Mouse (Mus musculus): ENCODE results near the gene Chrm4. TPM values are rescaled to one million over a fixed set of nuclear protein-coding genes. Genes with fewer than 3 reads are reported as not detected.
A peak's percentile ranks its signal among the peaks of the same experiment; 100 is the strongest.

The Chrm4 gene
- 0.18 and 0.32 TPM in 2 replicates for polyA plus RNA-seq (2015; fragmentation: Nextera tagmentation; extraction: Ambion mirVana)

DNA sequence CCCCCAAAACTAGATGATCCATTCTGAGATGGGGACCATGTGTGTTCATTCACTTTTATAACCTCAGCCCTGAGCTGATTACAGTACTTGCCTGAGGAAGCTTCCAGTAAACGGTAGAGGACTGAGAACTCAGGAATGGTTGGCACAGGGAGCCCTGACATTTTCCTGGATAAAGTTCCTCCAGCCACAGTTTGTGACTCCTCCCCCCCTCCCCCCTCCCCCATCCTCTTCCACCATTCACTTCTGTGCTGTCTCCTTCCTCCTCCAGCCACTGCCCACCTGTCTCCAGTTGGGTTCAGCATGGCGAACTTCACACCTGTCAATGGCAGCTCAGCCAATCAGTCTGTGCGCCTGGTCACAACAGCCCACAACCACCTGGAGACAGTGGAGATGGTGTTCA is at the start of gene Chrm4:
TSS of gene Chrm4 (plus strand) at position 301 of the 400 bp plus-strand sequence.
- ATAC-seq (ENCODE audit: insufficient number of reproducible peaks, insufficient read depth, low FRiP score, low TSS enrichment, low read depth): no peak
- Histone ChIP-seq H3K9ac (no peak within 1 kb of the TSS), H3K4me2 (peak within 1 kb of the TSS; percentile 24; the same call in 1 of the 2 replicates), H3K36me3 (peaks cover 11% of the 10 kb centered on the region), H3K27ac (no peak within 1 kb of the TSS), H3K4me3 (0 out of 2 replicates have a peak within 1 kb of the TSS, but pooled peaks have one; percentile 11), H3K4me1 (peaks cover 38% of the 10 kb centered on the region), H3K27me3 (peaks cover 36% of the 10 kb centered on the region), H3K9me3 (no peaks in the 10 kb centered on the region)
- whole genome bisulfite sequencing: 79% methylated on average over 3 of the region's 3 CpGs

- peaks cover 13% of the 10 kb centered on the region for H3K36me3 ChIP-seq
- no peak overlapping the region for H3K27ac ChIP-seq
- no peaks in the 10 kb centered on the region for H3K27me3 ChIP-seq
- ATAC-seq (ENCODE audit: insufficient number of reproducible peaks, insufficient read depth, low FRiP score, low TSS enrichment, low read depth): no peak
- no peak overlapping the region for H3K4me3 ChIP-seq
- H3K4me2 ChIP-seq: no peak overlapping the region
- WGBS: 93% methylated on average over 7 of the region's 7 CpGs
- H3K9ac ChIP-seq: no peak overlapping the region
- H3K9me3 ChIP-seq: no peaks in the 10 kb centered on the region
- H3K4me1 ChIP-seq: no peaks in the 10 kb centered on the region
Observed at GRCm38 (mm10) chr2:91878387-91879180, 48.5 kb upstream of the Chrm4 start.

DNA sequence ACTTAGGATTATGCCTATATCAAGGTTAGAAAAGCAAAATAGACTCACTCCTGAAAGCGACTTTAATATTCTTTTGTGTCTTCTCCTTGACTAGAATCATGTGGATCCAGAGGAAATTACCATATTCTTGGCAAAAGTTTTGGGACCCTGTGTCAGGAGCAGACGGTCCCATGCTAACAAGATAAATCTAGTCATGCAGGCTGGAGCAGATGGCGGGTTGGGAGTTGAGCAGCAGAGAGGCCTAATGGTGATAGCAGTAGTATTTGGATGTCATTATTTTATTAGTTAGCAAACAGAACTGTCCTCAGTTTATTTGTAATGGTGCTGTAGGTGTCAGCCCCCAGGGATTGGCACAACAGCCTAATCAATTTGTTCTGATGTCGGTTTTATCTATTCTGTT is 43.1 kb upstream of the Chrm4 start:
- Histone ChIP-seq H3K9me3 (no peaks in the 10 kb centered on the region), H3K4me1 (no peaks in the 10 kb centered on the region), H3K27me3 (no peaks in the 10 kb centered on the region), H3K9ac (no peak overlapping the region), H3K4me3 (no peak overlapping the region), H3K4me2 (no peak overlapping the region), H3K27ac (no peak overlapping the region), H3K36me3 (peaks cover 21% of the 10 kb centered on the region)
- no peak for ATAC-seq (ENCODE audit: insufficient number of reproducible peaks, insufficient read depth, low FRiP score, low TSS enrichment, low read depth)
- 90% methylated on average over 4 of the region's 4 CpGs for WGBS

GRCm38 (mm10) chr2:91884616-91885015 is 42.4 kb upstream of the Chrm4 start:
- Histone ChIP-seq H3K9me3 (no peaks in the 10 kb centered on the region), H3K4me3 (no peak overlapping the region), H3K27me3 (no peaks in the 10 kb centered on the region), H3K27ac (no peak overlapping the region), H3K9ac (no peak overlapping the region), H3K36me3 (peaks cover 21% of the 10 kb centered on the region), H3K4me2 (no peak overlapping the region), H3K4me1 (no peaks in the 10 kb centered on the region)
- WGBS: 82% methylated on average over 4 of the region's 4 CpGs
- ATAC-seq (ENCODE audit: insufficient number of reproducible peaks, insufficient read depth, low FRiP score, low TSS enrichment, low read depth): no peak

GRCm38 (mm10) chr2:91894716-91895115 is 32.3 kb upstream of the Chrm4 start:
- ATAC-seq (ENCODE audit: insufficient number of reproducible peaks, insufficient read depth, low FRiP score, low TSS enrichment, low read depth): no peak
- Histone ChIP-seq H3K27me3 (no peaks in the 10 kb centered on the region), H3K9me3 (no peaks in the 10 kb centered on the region), H3K27ac (no peak overlapping the region), H3K36me3 (peaks cover 14% of the 10 kb centered on the region; the same call in 1 of the 2 replicates), H3K4me3 (no peak overlapping the region), H3K4me1 (no peaks in the 10 kb centered on the region), H3K4me2 (no peak overlapping the region), H3K9ac (no peak overlapping the region)
- WGBS: 91% methylated on average over 3 of the region's 3 CpGs

GRCm38 (mm10) chr2:91895401-91895800 is 31.6 kb upstream of the Chrm4 start:
- Histone ChIP-seq H3K27ac (no peak overlapping the region), H3K4me1 (no peaks in the 10 kb centered on the region), H3K9me3 (no peaks in the 10 kb centered on the region), H3K4me2 (no peak overlapping the region), H3K9ac (no peak overlapping the region), H3K27me3 (no peaks in the 10 kb centered on the region), H3K4me3 (no peak overlapping the region), H3K36me3 (peaks cover 17% of the 10 kb centered on the region)
- 93% methylated on average over 3 of the region's 3 CpGs for WGBS
- no peak for ATAC-seq (ENCODE audit: insufficient number of reproducible peaks, insufficient read depth, low FRiP score, low TSS enrichment, low read depth)

DNA sequence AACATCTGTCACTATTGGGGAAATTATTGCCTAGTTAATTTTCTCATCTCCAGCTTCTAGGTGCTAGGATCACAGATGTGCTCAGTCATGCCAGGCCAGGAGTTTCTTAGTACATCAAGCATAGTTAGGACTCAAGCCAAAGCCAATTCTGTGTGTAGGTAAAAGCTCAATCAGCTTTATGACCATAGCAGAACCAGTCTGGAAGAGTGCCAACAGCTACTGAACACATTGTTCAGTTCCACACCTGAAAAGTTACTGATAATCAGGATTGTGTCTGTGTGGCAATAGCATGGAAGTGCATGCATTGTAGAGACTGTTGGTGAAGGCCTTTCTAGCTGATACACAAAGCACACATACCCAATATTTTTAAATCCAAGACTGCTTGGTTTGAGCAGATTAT is 29.1 kb upstream of the Chrm4 start:
- H3K9me3 ChIP-seq: no peaks in the 10 kb centered on the region
- H3K4me2 ChIP-seq: no peak overlapping the region
- no peak overlapping the region for H3K4me3 ChIP-seq
- H3K36me3 ChIP-seq: peaks cover 29% of the 10 kb centered on the region
- no peak for ATAC-seq (ENCODE audit: insufficient number of reproducible peaks, insufficient read depth, low FRiP score, low TSS enrichment, low read depth)
- H3K27me3 ChIP-seq: no peaks in the 10 kb centered on the region
- no peak overlapping the region for H3K27ac ChIP-seq
- H3K4me1 ChIP-seq: no peaks in the 10 kb centered on the region
- H3K9ac ChIP-seq: no peak overlapping the region

GRCm38 (mm10) chr2:91899141-91899540 is 27.9 kb upstream of the Chrm4 start:
- H3K9me3 ChIP-seq: no peaks in the 10 kb centered on the region
- H3K36me3 ChIP-seq: peaks cover 29% of the 10 kb centered on the region
- no peak for ATAC-seq (ENCODE audit: insufficient number of reproducible peaks, insufficient read depth, low FRiP score, low TSS enrichment, low read depth)
- no peak overlapping the region for H3K9ac ChIP-seq
- WGBS: 85% methylated on average over 3 of the region's 3 CpGs
- H3K27me3 ChIP-seq: no peaks in the 10 kb centered on the region
- no peaks in the 10 kb centered on the region for H3K4me1 ChIP-seq
- no peak overlapping the region for H3K4me2 ChIP-seq
- no peak overlapping the region for H3K27ac ChIP-seq
- no peak overlapping the region for H3K4me3 ChIP-seq

- H3K4me3 ChIP-seq: no peak overlapping the region
- H3K36me3 ChIP-seq: peaks cover 37% of the 10 kb centered on the region
- no peaks in the 10 kb centered on the region for H3K27me3 ChIP-seq
- ATAC-seq (ENCODE audit: insufficient number of reproducible peaks, insufficient read depth, low FRiP score, low TSS enrichment, low read depth): no peak
- no peak overlapping the region for H3K27ac ChIP-seq
- no peaks in the 10 kb centered on the region for H3K9me3 ChIP-seq
- H3K9ac ChIP-seq: no peak overlapping the region
- 91% methylated on average over 8 of the region's 8 CpGs for WGBS
- H3K4me1 ChIP-seq: no peaks in the 10 kb centered on the region
- H3K4me2 ChIP-seq: no peak overlapping the region
Observed at GRCm38 (mm10) chr2:91900431-91900830, 26.6 kb upstream of the Chrm4 start.

DNA sequence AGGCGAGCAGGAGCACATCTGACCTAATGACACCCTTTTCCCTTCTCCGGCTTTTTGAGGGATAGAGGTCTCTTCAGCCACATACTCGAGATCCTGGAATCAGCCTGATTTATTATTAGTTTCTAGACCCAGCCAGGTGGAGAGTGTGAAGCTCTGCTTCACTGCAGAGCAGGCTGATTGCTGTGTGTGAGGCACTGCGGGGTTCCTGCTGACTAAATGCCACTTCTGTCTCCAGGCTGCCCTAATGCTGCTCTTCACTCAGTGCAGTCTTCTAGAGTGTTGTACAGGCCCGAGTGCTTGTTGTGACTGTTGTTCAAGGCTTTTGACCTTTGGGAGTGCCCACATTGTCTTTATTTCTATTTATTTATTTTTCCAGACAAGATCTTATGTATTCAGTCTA is 24.7 kb upstream of the Chrm4 start:
- no peak for ATAC-seq (ENCODE audit: insufficient number of reproducible peaks, insufficient read depth, low FRiP score, low TSS enrichment, low read depth)
- Histone ChIP-seq H3K4me2 (no peak overlapping the region), H3K27me3 (no peaks in the 10 kb centered on the region), H3K36me3 (peaks cover 54% of the 10 kb centered on the region), H3K27ac (no peak overlapping the region), H3K4me3 (no peak overlapping the region), H3K9ac (no peak overlapping the region), H3K4me1 (no peaks in the 10 kb centered on the region), H3K9me3 (no peaks in the 10 kb centered on the region)
- WGBS: 83% methylated on average over 5 of the region's 5 CpGs

GRCm38 (mm10) chr2:91903171-91903925 is 23.7 kb upstream of the Chrm4 start:
- Histone ChIP-seq H3K9ac (no peak overlapping the region), H3K4me1 (no peaks in the 10 kb centered on the region), H3K27me3 (no peaks in the 10 kb centered on the region), H3K4me3 (no peak overlapping the region), H3K36me3 (peaks cover 50% of the 10 kb centered on the region), H3K9me3 (no peaks in the 10 kb centered on the region), H3K27ac (no peak overlapping the region), H3K4me2 (no peak overlapping the region)
- no peak for ATAC-seq (ENCODE audit: insufficient number of reproducible peaks, insufficient read depth, low FRiP score, low TSS enrichment, low read depth)
- WGBS: 88% methylated on average over 3 of the region's 3 CpGs

Measured in embryonic facial prominence, embryonic 13.5 days (tissue).